Mouse (Mus musculus) kidney, postnatal 4 days (tissue): ENCODE data around the gene Tmem179.
A peak's percentile ranks its signal among the peaks of the same experiment; 100 is the strongest.

Source experiments
- DNase-seq, 2 experiments: peaks; one replicate each; pipeline ENCODE4 v3.0.0; 2021; ENCODE audit warnings: mixed read lengths in 2 of 2

Tmem179 gene

GRCm38 (mm10) chr12:112537233-112537632, 20.7 kb upstream of the Tmem179 start:
- DNase-seq = no peak

GRCm38 (mm10) chr12:112533758-112534157, 17.2 kb upstream of the Tmem179 start:
- DNase-seq = no peak

- DNase-seq = no peak
Observed at GRCm38 (mm10) chr12:112518105-112518504, 1.6 kb upstream of the Tmem179 start.

DNA sequence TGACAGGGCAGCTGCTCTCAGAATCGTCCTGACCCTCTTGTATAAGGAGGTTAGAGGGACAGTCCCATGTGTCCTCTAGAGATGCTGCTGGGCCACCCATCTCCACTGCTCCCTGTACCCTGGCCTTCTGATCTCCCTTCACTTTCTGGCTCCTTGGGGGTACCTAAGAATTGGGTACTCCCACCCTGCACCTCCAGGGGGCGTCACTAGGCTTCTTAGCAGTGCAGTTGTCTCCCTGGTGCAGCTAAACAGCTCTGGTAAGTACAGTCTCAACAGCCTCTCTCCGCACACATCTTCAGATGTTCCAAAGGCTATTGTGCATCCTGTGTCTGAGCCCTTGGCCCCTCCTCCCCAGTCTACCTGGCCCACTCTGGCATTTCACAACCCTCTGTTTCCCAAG, 1.6 kb downstream of the Tmem179 start:
- no peak for DNase-seq

DNA sequence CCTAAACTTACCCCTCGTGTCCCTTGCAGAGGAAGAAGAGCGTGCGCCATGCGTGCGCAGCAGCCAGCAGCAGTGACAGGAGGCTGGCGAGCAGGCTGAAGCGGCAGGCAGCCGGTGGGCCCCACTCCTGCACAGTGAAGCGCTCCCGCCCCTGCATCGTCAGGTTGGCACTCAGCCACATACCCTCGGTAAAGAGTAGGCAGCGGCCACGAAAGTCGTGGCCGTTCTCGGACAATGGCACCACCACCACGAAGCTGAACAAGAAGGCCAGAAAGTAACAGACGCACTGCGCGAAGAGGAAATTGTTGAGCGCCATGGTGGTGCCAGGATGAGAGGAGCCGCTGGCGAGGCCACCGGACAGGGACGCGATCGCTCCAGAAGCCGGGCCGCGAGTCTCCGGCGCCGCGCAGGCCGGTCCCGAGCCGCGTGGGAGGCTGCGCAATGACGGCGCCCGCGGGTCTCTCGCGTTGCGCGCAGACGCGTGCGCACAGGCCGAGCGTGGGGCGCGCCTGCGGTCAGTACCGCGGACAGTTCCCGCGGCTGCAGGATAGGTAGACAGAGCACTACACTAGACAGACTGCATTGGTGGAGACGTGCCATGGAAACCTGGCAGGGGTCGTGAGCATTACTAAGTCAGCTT, 5.7 kb downstream of the Tmem179 start:
- DNase-seq = peak; percentile 87 to 89

- no peak for DNase-seq
Observed at GRCm38 (mm10) chr12:112510365-112510732, 6.2 kb downstream of the Tmem179 start.

DNA sequence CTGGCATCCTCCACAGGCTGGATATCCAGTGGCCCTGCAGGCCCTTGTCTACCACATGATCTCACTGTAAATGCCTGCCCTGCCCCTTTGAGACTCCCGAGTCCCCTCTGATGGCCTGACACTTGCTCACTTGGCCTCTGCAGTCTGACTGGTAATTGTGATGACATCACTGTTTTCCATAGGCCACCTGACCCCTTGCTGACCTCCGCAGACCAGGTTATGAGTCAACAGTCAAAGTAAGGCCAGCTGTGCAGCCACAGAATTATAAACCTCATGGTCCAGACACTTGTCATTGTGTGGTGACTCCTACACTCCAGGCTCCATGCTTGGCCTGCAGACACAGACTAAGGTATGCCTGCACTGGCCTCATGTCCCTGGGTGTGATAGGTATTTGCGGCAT, 8.6 kb downstream of the Tmem179 start:
- DNase-seq = no peak

GRCm38 (mm10) chr12:112507264-112507663, 9.3 kb downstream of the Tmem179 start:
- no peak for DNase-seq

GRCm38 (mm10) chr12:112506267-112506666, 10.3 kb downstream of the Tmem179 start:
- DNase-seq = no peak

GRCm38 (mm10) chr12:112503003-112503771, 13.4 kb downstream of the Tmem179 start:
- peak; percentile 23 to 45 for DNase-seq

DNA sequence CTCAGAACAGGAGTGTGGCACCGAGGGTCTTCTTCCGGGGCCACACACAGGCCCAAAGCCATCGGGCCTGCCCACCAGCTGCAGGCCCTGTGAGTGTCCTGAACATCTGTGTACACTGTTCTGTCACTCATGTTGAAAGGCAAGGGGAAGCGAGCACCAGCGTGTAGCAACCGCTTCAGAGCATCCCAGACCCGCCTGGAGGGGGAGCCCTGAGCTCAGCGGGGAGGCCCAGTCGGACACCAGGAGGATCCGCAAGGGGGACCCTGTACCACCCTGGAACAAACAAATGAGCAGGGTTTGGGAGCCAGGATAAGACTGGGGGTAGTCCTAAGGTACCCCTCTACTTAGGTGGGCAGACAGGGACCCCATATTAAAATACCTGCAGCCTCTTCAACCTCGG, 17.9 kb downstream of the Tmem179 start:
- DNase-seq = peak; percentile 68 to 70

DNA sequence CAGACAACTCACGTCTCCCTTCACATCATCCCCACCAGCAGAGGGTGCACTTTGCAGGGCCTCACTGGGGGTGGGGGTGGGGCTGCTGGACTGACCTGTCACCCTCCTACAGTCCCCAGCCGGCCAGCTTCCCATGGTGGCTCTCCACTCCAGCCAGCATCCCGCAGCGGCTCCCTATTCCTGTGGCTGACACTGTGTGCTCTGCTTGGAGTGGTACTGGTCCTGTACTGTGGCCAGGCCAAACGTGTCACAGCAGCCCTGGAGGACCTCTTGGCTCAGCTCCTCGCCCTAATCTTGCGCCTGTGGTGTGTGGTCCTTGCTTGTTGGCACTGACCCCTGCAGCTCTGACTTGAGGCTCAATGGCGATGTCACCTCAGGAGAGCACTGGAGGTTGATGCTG, 18.8 kb downstream of the Tmem179 start:
- no peak for DNase-seq

DNA sequence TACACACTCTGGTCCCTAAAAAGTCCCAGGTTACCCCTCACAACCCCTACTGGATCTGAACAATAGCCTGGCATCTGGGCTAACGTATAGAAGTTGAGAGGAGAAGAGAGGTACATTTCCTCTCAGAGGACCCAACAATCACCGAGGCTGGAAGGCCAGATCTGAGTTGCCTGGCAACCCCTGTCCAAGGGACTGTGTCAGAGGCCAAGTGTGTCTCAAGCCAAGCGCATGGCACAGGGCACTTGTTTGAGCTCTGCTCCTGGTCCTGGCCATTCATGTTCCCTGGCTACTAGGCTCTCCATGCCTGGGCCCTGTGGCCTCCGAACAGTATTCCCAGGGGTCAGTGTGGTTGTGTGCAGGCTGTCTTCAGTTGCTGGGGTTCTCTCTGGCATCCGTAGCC, 20.4 kb downstream of the Tmem179 start:
- no peak for DNase-seq

GRCm38 (mm10) chr12:112490444-112490939, 26.1 kb downstream of the Tmem179 start:
- DNase-seq = peak; percentile 74 to 85

DNA sequence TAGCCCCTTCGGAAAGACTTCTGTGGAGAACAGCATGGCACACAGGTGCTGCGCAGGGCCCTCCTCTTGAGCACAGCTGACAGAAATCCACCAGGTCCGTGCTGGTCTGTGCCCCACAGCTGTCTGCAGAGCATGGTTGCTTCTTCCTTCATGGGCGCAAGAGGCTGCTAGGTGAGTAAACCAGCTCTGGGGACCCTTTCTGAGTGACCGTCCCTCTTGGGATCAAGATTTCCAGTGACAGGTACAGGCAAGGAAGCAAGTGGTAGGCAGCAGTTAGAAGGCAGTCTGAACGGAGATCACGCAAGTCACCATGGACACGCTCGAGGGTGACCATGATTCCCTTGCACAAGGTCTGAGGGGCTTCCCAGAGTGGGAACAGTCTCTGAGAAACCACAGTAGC, 27.0 kb downstream of the Tmem179 start:
- DNase-seq = no peak

DNA sequence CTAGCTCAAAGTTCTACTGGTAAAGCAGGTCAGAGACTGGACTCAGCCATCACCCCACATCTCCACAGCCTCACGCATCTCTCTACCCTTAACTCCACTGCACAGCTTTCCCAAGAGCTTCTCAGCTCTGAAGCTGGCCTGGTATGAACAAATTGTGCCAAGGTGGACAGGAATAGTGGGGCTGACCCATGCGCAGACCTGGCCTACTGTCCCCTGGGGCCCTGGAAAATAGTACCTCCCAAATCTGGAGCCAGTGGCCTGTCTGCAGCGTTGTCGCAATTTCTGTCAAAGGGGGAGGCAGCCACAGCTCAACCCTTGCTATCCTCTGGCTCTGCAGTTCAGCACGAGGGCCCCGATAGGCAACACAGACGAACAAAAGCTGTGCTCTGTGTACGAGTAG, 27.4 kb downstream of the Tmem179 start, which contains the start of gene A530016L24Rik:
A530016L24Rik (plus strand) TSS at position 315 of the 400 bp plus-strand sequence.
- no peak for DNase-seq

DNA sequence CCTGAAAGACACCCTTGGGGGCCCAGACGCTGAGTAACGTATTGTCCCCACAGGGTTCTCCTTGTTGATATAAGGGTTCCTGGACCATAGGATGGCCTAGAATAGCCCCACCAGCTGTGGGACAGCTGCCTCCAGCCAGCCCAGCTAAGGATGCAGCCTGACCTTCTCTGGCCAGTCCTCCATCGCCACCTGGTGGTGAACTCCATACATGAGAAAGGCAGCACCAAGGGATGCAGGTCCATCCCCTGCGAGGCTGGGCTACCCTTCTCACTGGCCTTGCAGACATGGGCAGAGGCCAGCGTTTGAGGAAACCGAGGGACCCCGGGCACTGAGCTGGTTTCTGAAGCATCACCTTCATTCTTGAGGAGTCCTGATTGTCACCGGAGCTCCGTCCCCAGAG, 42.8 kb downstream of the Tmem179 start:
- DNase-seq = peak; percentile 95 to 96

DNA sequence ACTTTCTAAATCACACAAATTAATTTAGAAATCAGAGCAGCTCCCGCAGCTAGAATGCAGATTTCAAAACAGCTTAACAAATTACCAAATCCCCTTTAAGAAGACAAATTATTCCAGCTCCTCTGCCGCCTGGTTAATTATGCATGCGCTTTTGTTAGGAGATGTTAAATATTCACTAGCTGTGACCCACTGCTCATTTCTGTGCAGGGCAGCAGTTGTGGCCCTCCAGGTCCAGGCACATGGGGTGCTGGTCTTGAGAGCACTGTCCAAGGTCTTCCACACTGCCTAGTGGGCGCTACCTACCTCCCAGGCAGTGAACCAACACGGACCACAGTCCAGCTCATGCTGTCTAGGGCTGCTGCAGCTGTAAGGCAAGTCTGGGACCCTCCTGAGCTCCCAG, 46.3 kb downstream of the Tmem179 start:
- no peak for DNase-seq

DNA sequence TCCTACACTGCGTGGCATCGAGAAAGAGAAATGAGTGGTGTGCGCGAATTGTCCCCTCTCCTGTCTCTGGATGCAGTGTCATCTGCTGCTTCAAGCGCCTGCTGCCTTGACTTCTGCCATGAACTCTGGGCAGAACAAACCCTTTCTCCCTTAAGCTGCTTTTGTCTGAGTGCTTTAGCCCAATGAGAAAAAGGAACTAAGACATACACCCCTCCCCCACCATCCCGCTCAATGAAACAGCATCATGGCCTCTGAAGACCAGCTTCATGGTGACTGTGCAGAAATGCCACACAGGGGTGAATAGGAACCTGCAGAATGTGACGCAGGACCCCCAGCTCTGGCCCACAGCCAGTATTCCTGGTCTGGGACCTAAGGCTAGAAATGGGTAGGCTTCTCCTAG, 47.2 kb downstream of the Tmem179 start:
- no peak for DNase-seq

GRCm38 (mm10) chr12:112467387-112467786, 49.2 kb downstream of the Tmem179 start:
- no peak for DNase-seq

GRCm38 (mm10) chr12:112465928-112466327, 50.6 kb downstream of the Tmem179 start:
- DNase-seq = no peak

GRCm38 (mm10) chr12:112464516-112464915, 52.0 kb downstream of the Tmem179 start:
- DNase-seq = no peak

- no peak for DNase-seq
Observed at GRCm38 (mm10) chr12:112463750-112464444, 52.6 kb downstream of the Tmem179 start.

DNA sequence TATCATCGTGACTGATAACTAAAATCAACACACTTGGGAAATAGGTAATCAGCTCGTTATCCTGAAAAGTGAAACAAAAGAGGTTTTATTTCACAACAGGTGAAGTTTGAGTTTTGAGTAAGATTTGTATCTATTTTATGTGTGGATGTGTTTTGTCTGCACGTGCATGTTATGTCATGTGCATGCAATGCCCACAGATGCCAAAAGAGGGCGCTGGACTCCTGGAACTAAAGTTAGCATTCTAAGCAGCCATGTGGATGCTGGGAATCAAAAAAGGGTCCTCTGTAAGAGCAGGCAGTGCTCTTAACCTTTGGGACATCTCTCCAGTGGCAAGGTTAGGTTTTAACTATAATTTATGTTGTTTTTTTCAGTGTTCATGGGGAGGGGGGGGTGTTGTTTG, 53.3 kb downstream of the Tmem179 start:
- DNase-seq = no peak
